Mouse (Mus musculus) CH12.LX (cell line): Measurements from ENCODE around the gene Cox11. TPM values are rescaled to one million over a fixed set of nuclear protein-coding genes. Genes with fewer than 3 reads are reported as not detected.

ENCODE experiments used
- DNase-seq: peaks from one replicate; pipeline ENCODE4 v3.0.0-alpha.2; 2013; ENCODE audit errors: extremely low read depth
- H3K27ac ChIP-seq: 2 replicates; pipeline ENCODE4 v1.5.1; 2012; ENCODE audit warnings: low read depth, mild to moderate bottlenecking, control low read depth, moderate library complexity; ENCODE audit not compliant: insufficient read depth
- H3K27me3 ChIP-seq: replicated peaks from 2 replicates; pipeline ENCODE3; 2012; ENCODE audit warnings: inconsistent platforms
- H3K36me3 ChIP-seq, 2 experiments: replicated peaks in 1 of 2; 2 replicates each; pipeline versions ENCODE3 to v1.6.1; 2012; ENCODE audit warnings: inconsistent platforms in 1 of 2, low read length in 1 of 2, mild to moderate bottlenecking in 1 of 2, mixed read lengths in 1 of 2, moderate library complexity in 1 of 2; ENCODE audit not compliant: control insufficient read depth in 1 of 2, insufficient read depth in 1 of 2
- H3K4me1 ChIP-seq, 2 experiments: 2 replicates each; pipeline ENCODE4 v1.6.1; 2012; ENCODE audit warnings: inconsistent platforms in 1 of 2, moderate library complexity in 1 of 2; ENCODE audit not compliant: insufficient read depth in 2 of 2, control insufficient read depth in 1 of 2
- H3K4me2 ChIP-seq: 2 replicates; pipeline ENCODE4 v1.6.1; 2012; ENCODE audit warnings: low read depth, mild to moderate bottlenecking, control low read depth; ENCODE audit not compliant: poor library complexity, insufficient read depth, severe bottlenecking
- H3K4me3 ChIP-seq, 3 experiments: fragments of 150-350 bp in 1 of 3; sonication (generic) in 1 of 3; replicated peaks in 1 of 3; 2 replicates each; pipeline versions ENCODE3 to v1.5.1; 2011 to 2012; ENCODE audit warnings: low read depth in 2 of 3, low read length in 2 of 3, mild to moderate bottlenecking in 2 of 3, moderate library complexity in 2 of 3, control low read depth in 1 of 3, improper control_type of control experiment in 1 of 3, inconsistent platforms in 1 of 3, mixed read lengths in 1 of 3; ENCODE audit not compliant: poor library complexity in 1 of 3
- H3K79me2 ChIP-seq: replicated peaks from 2 replicates; pipeline ENCODE4 v1.6.1; 2012; ENCODE audit warnings: mild to moderate bottlenecking, moderate library complexity; ENCODE audit not compliant: control insufficient read depth, poor library complexity, insufficient read depth, severe bottlenecking; ENCODE audit errors: extremely low read depth
- H3K9ac ChIP-seq: 2 replicates; pipeline ENCODE4 v1.6.1; 2012; ENCODE audit warnings: low read depth, mild to moderate bottlenecking, control low read depth, moderate library complexity; ENCODE audit not compliant: insufficient read depth
- H3K9me3 ChIP-seq: replicated peaks from 2 replicates; pipeline ENCODE3; 2012; ENCODE audit warnings: low read length, inconsistent platforms, mixed read lengths
- BHLHE40 ChIP-seq: IDR thresholded peaks from 2 replicates; pipeline ENCODE4 v1.6.1; 2011; ENCODE audit warnings: mild to moderate bottlenecking, low read depth, low read length, improper control_type of control experiment
- CHD1 ChIP-seq: IDR thresholded peaks from 2 replicates; pipeline ENCODE4 v1.6.1; 2012; ENCODE audit warnings: low read depth, low read length, improper control_type of control experiment, inconsistent platforms
- CTCF ChIP-seq, 2 experiments: IDR thresholded peaks in 1 of 2; conservative IDR thresholded peaks in 1 of 2; 2 replicates each; pipeline ENCODE4 v1.5.1; 2011 to 2012; ENCODE audit warnings: low read depth in 2 of 2, low read length in 2 of 2, improper control_type of control experiment in 1 of 2, inconsistent platforms in 1 of 2, mild to moderate bottlenecking in 1 of 2, moderate library complexity in 1 of 2
- EP300 ChIP-seq: IDR thresholded peaks from 2 replicates; pipeline ENCODE4 v1.6.1; 2011; ENCODE audit warnings: low read length, improper control_type of control experiment
- ETS1 ChIP-seq: conservative IDR thresholded peaks from 2 replicates; pipeline ENCODE4 v1.6.1; 2012; ENCODE audit warnings: low read depth, mild to moderate bottlenecking, inconsistent platforms, low read length, improper control_type of control experiment, moderate library complexity
- HCFC1 ChIP-seq: IDR thresholded peaks from 2 replicates; pipeline ENCODE4 v1.6.1; 2012; ENCODE audit warnings: low read depth, mild to moderate bottlenecking, inconsistent platforms, low read length, improper control_type of control experiment
- JUND ChIP-seq: conservative IDR thresholded peaks from 2 replicates; pipeline ENCODE4 v1.6.1; 2011; ENCODE audit warnings: low read depth, low read length, improper control_type of control experiment
- KAT2A ChIP-seq: IDR thresholded peaks from 2 replicates; pipeline ENCODE4 v1.6.1; 2012; ENCODE audit warnings: low read length, improper control_type of control experiment, inconsistent platforms; ENCODE audit not compliant: insufficient replicate concordance
- MAFK ChIP-seq: IDR thresholded peaks from 2 replicates; pipeline ENCODE4 v1.6.1; 2011; ENCODE audit warnings: low read length, improper control_type of control experiment; ENCODE audit not compliant: insufficient replicate concordance
- MAX ChIP-seq: IDR thresholded peaks from 2 replicates; pipeline ENCODE4 v1.6.1; 2011; ENCODE audit warnings: low read length, improper control_type of control experiment
- MAZ ChIP-seq: IDR thresholded peaks from 2 replicates; pipeline ENCODE4 v1.6.1; 2012; ENCODE audit warnings: low read depth, mild to moderate bottlenecking, inconsistent platforms, low read length, improper control_type of control experiment, moderate library complexity
- MEF2A ChIP-seq: IDR thresholded peaks from 2 replicates; pipeline ENCODE4 v1.6.1; 2014; ENCODE audit warnings: low read depth, mild to moderate bottlenecking, inconsistent platforms, low read length, improper control_type of control experiment, borderline replicate concordance
- MXI1 ChIP-seq: IDR thresholded peaks from 2 replicates; pipeline ENCODE4 v1.6.1; 2011; ENCODE audit warnings: mild to moderate bottlenecking, low read depth, low read length, improper control_type of control experiment
- NELFE ChIP-seq: IDR thresholded peaks from 2 replicates; pipeline ENCODE4 v1.6.1; 2011; ENCODE audit warnings: low read depth, low read length, improper control_type of control experiment
- NRF1 ChIP-seq: IDR thresholded peaks from 2 replicates; pipeline ENCODE4 v1.6.1; 2014; ENCODE audit warnings: low read depth, mild to moderate bottlenecking, inconsistent platforms, low read length, improper control_type of control experiment, moderate library complexity
- PAX5 ChIP-seq: IDR thresholded peaks from 2 replicates; pipeline ENCODE4 v1.6.1; 2012; ENCODE audit warnings: low read length, inconsistent platforms, mixed read lengths
- POLR2A ChIP-seq: IDR thresholded peaks from 2 replicates; pipeline ENCODE4 v1.6.1; 2011; ENCODE audit warnings: low read depth, mild to moderate bottlenecking, improper control_type of control experiment, low read length
- POLR2AphosphoS2 ChIP-seq: IDR thresholded peaks from 2 replicates; pipeline ENCODE4 v1.6.1; 2011; ENCODE audit warnings: low read depth, low read length, improper control_type of control experiment
- RAD21 ChIP-seq: IDR thresholded peaks from 2 replicates; pipeline ENCODE4 v1.6.1; 2011; ENCODE audit warnings: low read depth, mild to moderate bottlenecking, low read length, improper control_type of control experiment, moderate library complexity
- RCOR1 ChIP-seq: conservative IDR thresholded peaks from 2 replicates; pipeline ENCODE4 v1.6.1; 2012; ENCODE audit warnings: low read depth, mild to moderate bottlenecking, inconsistent platforms, low read length, improper control_type of control experiment
- SMC3 ChIP-seq: IDR thresholded peaks from 2 replicates; pipeline ENCODE4 v1.6.1; 2011; ENCODE audit warnings: low read depth, low read length, improper control_type of control experiment
- TBP ChIP-seq: conservative IDR thresholded peaks from 2 replicates; pipeline ENCODE4 v1.6.1; 2011; ENCODE audit warnings: low read depth, low read length, improper control_type of control experiment
- TCF12 ChIP-seq: IDR thresholded peaks from 2 replicates; pipeline ENCODE4 v1.6.1; 2014; ENCODE audit warnings: low read depth, mild to moderate bottlenecking, inconsistent platforms, low read length, improper control_type of control experiment
- USF1 ChIP-seq: IDR thresholded peaks from 2 replicates; pipeline ENCODE4 v1.6.1; 2014; ENCODE audit warnings: low read depth, mild to moderate bottlenecking, inconsistent platforms, low read length, improper control_type of control experiment
- USF2 ChIP-seq: conservative IDR thresholded peaks from 2 replicates; pipeline ENCODE4 v1.6.1; 2011; ENCODE audit warnings: low read depth, low read length, improper control_type of control experiment
- ZC3H11A ChIP-seq: IDR thresholded peaks from 2 replicates; pipeline ENCODE4 v1.6.1; 2012; ENCODE audit warnings: low read depth, mild to moderate bottlenecking, inconsistent platforms, low read length, improper control_type of control experiment
- ZKSCAN1 ChIP-seq: IDR thresholded peaks from 2 replicates; pipeline ENCODE4 v1.6.1; 2012; ENCODE audit warnings: low read depth, inconsistent platforms, low read length, improper control_type of control experiment, borderline replicate concordance
- ZMIZ1 ChIP-seq: IDR thresholded peaks from 2 replicates; pipeline ENCODE4 v1.6.1; 2012; ENCODE audit warnings: low read depth, mild to moderate bottlenecking, inconsistent platforms, low read length, improper control_type of control experiment
- ZNF384 ChIP-seq: IDR thresholded peaks from 2 replicates; pipeline ENCODE4 v1.6.1; 2012; ENCODE audit warnings: low read depth, low read length, improper control_type of control experiment, inconsistent platforms
- dilution Hi-C: fragments of 300-500 bp; cut with MboI; formaldehyde crosslinking; loops from 2 replicates; pipeline ENCODE4 v1.14.3; 2020; ENCODE audit warnings: low sequenced_read_pairs; ENCODE audit not compliant: extremely low pct_unique_long_range_greater_than_20kb, extremely low pct_ligation_motif_present
- in situ Hi-C: fragments of 300-500 bp; cut with MboI; formaldehyde crosslinking; loops from 3 replicates; pipeline ENCODE4 v1.14.3; 2019; ENCODE audit warnings: low sequenced_read_pairs, low pct_ligation_motif_present, low pct_unique_long_range_greater_than_20kb, mixed read lengths
- polyA plus RNA-seq: library from polyadenylated mRNA; unstranded; fragments of >175 nt; gene quantifications from 2 replicates; pipeline ENCODE4 v1.2.1, GENCODE M21; 2012; ENCODE audit warnings: low read depth; ENCODE audit not compliant: insufficient read length
- total RNA-seq, 2 experiments: library from RNA; depleted of rRNA; stranded (reverse); fragments of 300-350 nt in 1 of 2; fragments of >200 nt in 1 of 2; gene quantifications; 2 replicates each; pipeline ENCODE4 v1.2.3; 2012 to 2014

Cox11 gene
- total and polyA plus RNA-seq, 3 experiments, result 43.2 to 64.3 (median 61.4) TPM

DNA sequence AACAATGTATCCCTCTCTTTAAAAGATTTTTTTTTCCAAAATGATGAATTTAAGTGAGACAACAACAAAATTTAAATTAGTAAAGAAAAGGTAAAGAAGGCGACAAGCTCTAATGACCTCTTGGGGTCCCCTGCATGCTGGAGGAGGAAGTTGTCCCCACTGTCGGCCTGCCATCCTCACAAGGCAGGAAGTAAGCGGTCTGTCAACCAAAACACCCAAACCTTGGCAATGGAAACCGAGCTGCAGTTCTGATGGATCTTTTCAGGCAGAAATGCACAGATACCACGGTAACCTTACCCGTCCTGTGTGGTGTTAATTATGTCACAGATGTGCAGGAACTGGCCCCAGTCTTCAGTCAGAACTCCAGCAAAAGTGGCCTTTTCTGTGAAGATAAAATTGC, 46.8 kb downstream of the Cox11 start:
- in situ Hi-C loops (no loop called here), dilution Hi-C loops (no loop called here)
- no peak overlapping the region for H3K4me2 ChIP-seq
- H3K4me3 ChIP-seq, result no peak overlapping the region
- peaks cover 0 to 3% of the 10 kb centered on the region in 2 experiments; a peak in 1 of 4 replicates for H3K4me1 ChIP-seq
- no peaks in the 10 kb centered on the region for H3K36me3 ChIP-seq
- no peak overlapping the region for H3K9ac ChIP-seq
- H3K9me3 ChIP-seq, result peaks cover 8% of the 10 kb centered on the region
- peaks cover 15% of the 10 kb centered on the region for H3K27me3 ChIP-seq
- TF ChIP-seq USF2 (no peak), ZKSCAN1 (no peak), RCOR1 (no peak), MEF2A (no peak), NELFE (no peak), USF1 (no peak), HCFC1 (no peak), MAZ (no peak), TBP (no peak), EP300 (no peak), RAD21 (no peak), KAT2A (no peak), POLR2AphosphoS2 (no peak), ZMIZ1 (no peak), SMC3 (no peak), JUND (no peak), BHLHE40 (no peak), MAX (no peak), ZC3H11A (no peak), CTCF (conservative IDR thresholded peaks at IDR 0.05 in 1 of 2, IDR thresholded peaks at IDR 0.05 in 1 of 2; ENCODE audit: low read depth in 2 of 2, low read length in 2 of 2) (no peak)
- DNase-seq, result no peak
- no peaks in the 10 kb centered on the region for H3K79me2 ChIP-seq
- no peak overlapping the region for H3K27ac ChIP-seq

DNA sequence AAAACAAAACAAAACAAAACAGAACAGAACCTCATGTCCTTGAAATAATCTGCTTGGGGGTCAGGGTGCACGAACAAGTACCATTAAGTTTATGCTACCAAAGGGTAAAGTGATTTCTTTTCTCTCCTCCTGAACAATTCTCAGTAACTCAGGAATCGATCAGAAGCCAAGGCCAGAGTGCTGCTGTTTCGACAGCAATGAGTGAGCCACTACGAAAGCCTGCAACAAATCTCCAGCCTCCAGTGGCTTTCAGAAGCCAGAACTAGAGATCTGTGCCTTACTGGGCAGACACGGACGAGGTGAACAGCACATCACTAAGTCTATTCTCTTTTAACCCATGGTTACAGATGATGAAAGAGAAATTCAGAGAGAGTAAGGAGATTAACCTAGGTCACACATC, 47.2 kb downstream of the Cox11 start:
- no peaks in the 10 kb centered on the region for H3K79me2 ChIP-seq
- in situ Hi-C loops (no loop called here), dilution Hi-C loops (no loop called here)
- no peak overlapping the region for H3K27ac ChIP-seq
- DNase-seq, result no peak
- no peak overlapping the region for H3K9ac ChIP-seq
- H3K9me3 ChIP-seq, result peaks cover 8% of the 10 kb centered on the region
- H3K4me3 ChIP-seq, result no peak overlapping the region
- TF ChIP-seq HCFC1 (no peak), EP300 (no peak), PAX5 (no peak), NRF1 (no peak), MAFK (no peak), TCF12 (no peak), RCOR1 (no peak), CTCF (conservative IDR thresholded peaks at IDR 0.05 in 1 of 2, IDR thresholded peaks at IDR 0.05 in 1 of 2; ENCODE audit: low read depth in 2 of 2, low read length in 2 of 2) (no peak), RAD21 (no peak), MXI1 (no peak), POLR2A (no peak), USF1 (no peak), KAT2A (no peak), ZNF384 (no peak), ETS1 (no peak), CHD1 (no peak), SMC3 (no peak)
- H3K27me3 ChIP-seq, result peaks cover 13% of the 10 kb centered on the region
- H3K36me3 ChIP-seq, result no peaks in the 10 kb centered on the region
- no peak overlapping the region for H3K4me2 ChIP-seq
- peaks cover 0 to 3% of the 10 kb centered on the region in 2 experiments; a peak in 1 of 4 replicates for H3K4me1 ChIP-seq
